Mouse (Mus musculus): Measurements from ENCODE around the gene Smg5.

GRCm38 (mm10) chr3:88339006-88339405, 2.9 kb downstream of the Smg5 start:
- TF ChIP-seq TAL1 (conservative IDR thresholded peaks at IDR 0.05; ENCODE audit: low read depth, low read length) (no peak), CTCF (IDR thresholded peaks at IDR 0.05; ENCODE audit: low read depth, low read length) (no peak)
